Mouse (Mus musculus) forebrain, embryonic 14.5 days (tissue): ENCODE data around the gene Plac8. TPM values are rescaled to one million over a fixed set of nuclear protein-coding genes. Genes with fewer than 3 reads are reported as not detected.
A peak's percentile ranks its signal among the peaks of the same experiment; 100 is the strongest.

Source experiments
- ATAC-seq: fragments of 200-750 bp; cut with Nextera tagmentation; 2 replicates; pipeline ENCODE4 v1.8.0; 2017; ENCODE audit warnings: mild to moderate bottlenecking, moderate library complexity
- DNase-seq: peaks from one replicate; pipeline ENCODE4 v3.0.0-alpha.2; 2015; ENCODE audit warnings: low spot score
- H3K27ac ChIP-seq: fragments of 300-500 bp; sonication (generic); 2 replicates; pipeline ENCODE4 v1.5.1; 2014; ENCODE audit warnings: low read depth, mild to moderate bottlenecking, control low read depth, low read length, moderate library complexity
- H3K27me3 ChIP-seq: fragments of 300-500 bp; sonication (generic); replicated peaks from 2 replicates; pipeline ENCODE4 v1.6.1; 2014; ENCODE audit warnings: low read length, control low read depth, mixed read lengths; ENCODE audit not compliant: control insufficient read depth, insufficient read depth
- H3K36me3 ChIP-seq: fragments of 300-500 bp; sonication (generic); 2 replicates; pipeline ENCODE4 v1.6.1; 2014; ENCODE audit warnings: low read length, control low read depth; ENCODE audit not compliant: control insufficient read depth, insufficient read depth
- H3K4me1 ChIP-seq: fragments of 300-500 bp; sonication (generic); 2 replicates; pipeline ENCODE4 v1.6.1; 2014; ENCODE audit warnings: antibody characterized with exemption, low read length, control low read depth; ENCODE audit not compliant: control insufficient read depth, insufficient read depth
- H3K4me2 ChIP-seq: fragments of 300-500 bp; sonication (generic); 2 replicates; pipeline ENCODE4 v1.6.1; 2014; ENCODE audit warnings: mild to moderate bottlenecking, control low read depth, low read length
- H3K4me3 ChIP-seq: fragments of 300-500 bp; sonication (generic); 2 replicates; pipeline ENCODE4 v1.5.1; 2014; ENCODE audit warnings: low read depth, low read length, control low read depth
- H3K9ac ChIP-seq: fragments of 300-500 bp; sonication (generic); 2 replicates; pipeline ENCODE4 v1.6.1; 2014; ENCODE audit warnings: mild to moderate bottlenecking, low read length, control low read depth, moderate library complexity
- H3K9me3 ChIP-seq: fragments of 300-500 bp; sonication (generic); replicated peaks from 2 replicates; pipeline ENCODE4 v1.6.1; 2016; ENCODE audit warnings: low read length, control low read depth, mixed read lengths; ENCODE audit not compliant: control insufficient read depth
- WGBS: fragments of 180-500 bp; shearing (Covaris S2); extraction: QIAGEN DNeasy Blood & Tissue Kit; methylation state at CpG from one replicate; pipeline ENCODE4 v1.1.7; 2014; 5-methylcytosine and 5-hydroxymethylcytosine counted together
- polyA plus RNA-seq: library from polyadenylated mRNA; unstranded; fragments of >200 nt; fragmentation: Nextera tagmentation; extraction: Ambion mirVana; gene quantifications from 2 replicates; pipeline ENCODE4 v1.2.1, GENCODE M21; 2014

Plac8 gene
- polyA plus RNA-seq, 1 experiment from 2014 or later = 0.41 TPM

DNA sequence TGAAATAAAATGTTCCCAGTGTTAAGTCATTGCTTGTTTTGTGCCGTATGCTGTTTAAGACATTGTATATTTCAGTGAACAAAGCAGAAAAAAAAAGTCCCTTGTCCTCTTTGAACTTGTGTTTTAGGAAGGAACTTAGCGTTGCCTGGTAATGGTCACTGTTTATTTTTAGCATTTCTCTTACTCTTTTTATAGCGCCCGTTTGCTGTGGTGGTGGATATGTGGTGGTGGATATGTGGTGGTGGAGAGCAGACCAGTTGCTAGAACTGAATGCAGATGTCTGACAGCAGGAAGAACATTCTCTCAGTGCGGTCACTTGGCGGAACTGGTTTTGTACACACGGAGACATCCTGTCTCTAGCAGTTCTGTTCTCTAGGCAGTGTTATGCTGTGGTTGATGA is 45.9 kb downstream of the Plac8 start:
- Histone ChIP-seq H3K27me3 (no peaks in the 10 kb centered on the region), H3K4me3 (no peak overlapping the region), H3K4me1 (no peaks in the 10 kb centered on the region), H3K9ac (no peak overlapping the region), H3K36me3 (peaks cover 35% of the 10 kb centered on the region), H3K9me3 (no peaks in the 10 kb centered on the region), H3K4me2 (no peak overlapping the region), H3K27ac (no peak overlapping the region)
- WGBS = 91% methylated on average over 7 of the region's 7 CpGs
- DNase-seq = no peak
- ATAC-seq = no peak

DNA sequence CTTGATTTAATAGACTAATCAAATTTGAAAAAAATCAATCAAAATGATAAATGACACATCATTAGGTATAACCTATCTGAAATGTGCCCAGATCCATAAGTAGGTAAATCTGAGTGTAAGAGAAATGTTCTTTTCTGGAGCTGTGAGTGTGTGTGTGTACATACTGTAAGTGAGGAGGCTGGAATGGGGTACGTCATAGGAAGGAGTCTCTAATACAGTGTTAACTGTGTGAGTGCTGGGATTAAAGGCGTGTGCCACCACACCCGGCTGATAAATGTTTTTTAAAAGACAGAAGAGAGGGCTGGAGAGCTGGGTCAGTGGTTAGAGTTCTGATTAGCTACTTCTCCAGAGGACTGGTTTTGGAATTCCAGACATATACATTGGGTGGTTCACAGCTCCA is 46.4 kb downstream of the Plac8 start:
- DNase-seq (no peak), ATAC-seq (no peak)
- no peak overlapping the region for H3K27ac ChIP-seq
- H3K4me2 ChIP-seq = no peak overlapping the region
- no peaks in the 10 kb centered on the region for H3K9me3 ChIP-seq
- H3K4me3 ChIP-seq = no peak overlapping the region
- peaks cover 30% of the 10 kb centered on the region for H3K36me3 ChIP-seq
- no peaks in the 10 kb centered on the region for H3K27me3 ChIP-seq
- no peak overlapping the region for H3K9ac ChIP-seq
- WGBS = 88% methylated on average over 3 of the region's 3 CpGs
- no peaks in the 10 kb centered on the region for H3K4me1 ChIP-seq

DNA sequence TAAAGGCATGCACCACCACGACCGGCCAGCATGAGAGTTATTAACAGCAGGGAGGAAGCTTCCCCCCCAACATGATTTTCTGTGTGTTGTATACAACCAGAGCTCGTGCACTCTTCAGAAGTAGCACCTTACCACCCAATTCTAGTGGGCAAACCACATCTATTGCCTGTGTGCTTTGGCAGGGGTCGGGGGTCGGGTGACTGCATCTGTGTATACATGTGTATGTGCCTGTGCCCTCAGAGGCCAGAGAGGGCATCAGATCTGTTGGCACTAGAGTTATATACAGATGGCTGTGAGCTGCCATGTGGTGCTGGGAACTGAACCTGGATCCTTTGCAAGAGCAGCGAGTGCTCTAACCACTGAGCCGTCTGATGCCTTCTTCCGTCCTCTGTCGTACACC is 47.1 kb downstream of the Plac8 start:
- no peak for DNase-seq
- Histone ChIP-seq H3K9me3 (no peaks in the 10 kb centered on the region), H3K9ac (no peak overlapping the region), H3K27me3 (no peaks in the 10 kb centered on the region), H3K36me3 (peaks cover 25% of the 10 kb centered on the region), H3K27ac (no peak overlapping the region), H3K4me3 (no peak overlapping the region), H3K4me1 (no peaks in the 10 kb centered on the region), H3K4me2 (no peak overlapping the region)
- 96% methylated on average over 9 of the region's 9 CpGs for WGBS
- ATAC-seq = no peak

DNA sequence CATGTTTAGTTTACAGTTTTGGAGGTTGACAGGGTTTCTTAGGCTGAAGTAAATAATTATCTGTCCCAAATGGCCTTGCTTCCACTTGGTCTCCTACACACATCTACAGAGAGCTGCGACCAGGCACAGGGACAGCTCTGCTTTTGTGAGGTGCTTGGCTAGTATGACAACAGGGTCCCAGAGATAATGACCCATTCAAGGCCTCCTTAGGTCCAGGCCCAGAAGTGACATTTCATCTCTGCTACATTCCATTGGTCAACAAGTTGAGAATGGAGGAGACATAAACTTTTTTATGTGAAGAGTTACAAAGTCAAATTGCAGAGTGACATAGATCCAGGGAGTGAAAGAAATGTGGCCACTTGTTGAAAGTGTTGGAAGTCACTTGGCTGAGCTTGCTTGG is 48.7 kb downstream of the Plac8 start:
- Histone ChIP-seq H3K9ac (no peak overlapping the region), H3K4me1 (peaks cover 5% of the 10 kb centered on the region), H3K27me3 (no peaks in the 10 kb centered on the region), H3K27ac (no peak overlapping the region), H3K4me3 (no peak overlapping the region), H3K36me3 (peaks cover 9% of the 10 kb centered on the region), H3K9me3 (no peaks in the 10 kb centered on the region), H3K4me2 (no peak overlapping the region)
- DNase-seq = no peak
- 91% methylated on average over 1 of the region's 1 CpGs for WGBS
- ATAC-seq = no peak

DNA sequence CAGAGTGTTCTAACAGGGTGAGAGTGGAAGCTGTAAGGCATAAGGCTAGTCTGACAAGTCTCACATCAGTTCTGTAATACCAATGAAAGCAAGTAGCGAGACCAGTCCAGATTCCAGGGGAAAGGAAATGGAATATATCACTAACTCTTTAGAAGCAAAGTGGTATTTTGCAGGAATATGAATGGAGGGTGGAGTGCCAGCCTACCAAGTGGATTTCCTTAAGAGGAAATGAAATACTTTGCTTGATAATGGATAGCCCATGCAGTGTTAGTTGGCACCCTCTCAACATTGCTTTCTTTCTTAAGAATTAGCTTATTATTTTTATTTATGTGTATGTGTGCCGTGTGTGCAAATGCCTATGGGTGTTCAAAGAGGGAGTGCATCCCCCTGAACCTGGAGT is 51.8 kb downstream of the Plac8 start:
- Histone ChIP-seq H3K9me3 (no peaks in the 10 kb centered on the region), H3K9ac (no peak overlapping the region), H3K27ac (no peak overlapping the region), H3K27me3 (no peaks in the 10 kb centered on the region), H3K4me1 (peaks cover 10% of the 10 kb centered on the region), H3K4me3 (no peak overlapping the region), H3K4me2 (no peak overlapping the region), H3K36me3 (peaks cover 5% of the 10 kb centered on the region; the same call in 1 of the 2 replicates)
- WGBS = 89% methylated on average over 2 of the region's 2 CpGs
- no peak for ATAC-seq
- no peak for DNase-seq

DNA sequence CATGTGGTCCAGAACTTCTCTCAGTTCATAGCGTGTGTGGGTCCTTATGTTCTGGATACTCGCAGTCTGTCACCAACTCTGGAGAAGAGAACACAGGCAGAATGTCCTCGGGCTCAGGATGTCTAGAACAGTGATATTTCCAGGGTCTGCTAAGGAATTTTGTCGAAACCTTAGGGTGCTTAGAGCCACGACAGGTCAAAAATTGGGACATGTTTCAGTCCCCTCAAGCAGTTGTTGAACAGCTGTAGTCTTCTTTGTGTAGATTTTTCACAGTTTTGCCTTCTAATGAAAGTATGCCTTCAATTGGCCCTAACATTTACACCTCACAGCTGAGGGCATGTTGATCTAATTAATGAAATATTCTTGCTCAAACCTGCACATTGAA is 53.0 kb downstream of the Plac8 start:
- H3K4me3 ChIP-seq = peak overlapping the region; percentile 69
- peak overlapping the region; percentile 82 for H3K9ac ChIP-seq
- 10% methylated on average over 5 of the region's 5 CpGs for whole genome bisulfite sequencing
- peak overlapping the region; percentile 65 for H3K4me2 ChIP-seq
- H3K4me1 ChIP-seq = peaks cover 10% of the 10 kb centered on the region
- H3K9me3 ChIP-seq = no peaks in the 10 kb centered on the region
- H3K36me3 ChIP-seq = peaks cover 5% of the 10 kb centered on the region; the same call in 1 of the 2 replicates
- DNase-seq (no peak), ATAC-seq (peak; percentile 4; the same call in 1 of the 2 replicates)
- no peak overlapping the region for H3K27ac ChIP-seq
- H3K27me3 ChIP-seq = no peaks in the 10 kb centered on the region

DNA sequence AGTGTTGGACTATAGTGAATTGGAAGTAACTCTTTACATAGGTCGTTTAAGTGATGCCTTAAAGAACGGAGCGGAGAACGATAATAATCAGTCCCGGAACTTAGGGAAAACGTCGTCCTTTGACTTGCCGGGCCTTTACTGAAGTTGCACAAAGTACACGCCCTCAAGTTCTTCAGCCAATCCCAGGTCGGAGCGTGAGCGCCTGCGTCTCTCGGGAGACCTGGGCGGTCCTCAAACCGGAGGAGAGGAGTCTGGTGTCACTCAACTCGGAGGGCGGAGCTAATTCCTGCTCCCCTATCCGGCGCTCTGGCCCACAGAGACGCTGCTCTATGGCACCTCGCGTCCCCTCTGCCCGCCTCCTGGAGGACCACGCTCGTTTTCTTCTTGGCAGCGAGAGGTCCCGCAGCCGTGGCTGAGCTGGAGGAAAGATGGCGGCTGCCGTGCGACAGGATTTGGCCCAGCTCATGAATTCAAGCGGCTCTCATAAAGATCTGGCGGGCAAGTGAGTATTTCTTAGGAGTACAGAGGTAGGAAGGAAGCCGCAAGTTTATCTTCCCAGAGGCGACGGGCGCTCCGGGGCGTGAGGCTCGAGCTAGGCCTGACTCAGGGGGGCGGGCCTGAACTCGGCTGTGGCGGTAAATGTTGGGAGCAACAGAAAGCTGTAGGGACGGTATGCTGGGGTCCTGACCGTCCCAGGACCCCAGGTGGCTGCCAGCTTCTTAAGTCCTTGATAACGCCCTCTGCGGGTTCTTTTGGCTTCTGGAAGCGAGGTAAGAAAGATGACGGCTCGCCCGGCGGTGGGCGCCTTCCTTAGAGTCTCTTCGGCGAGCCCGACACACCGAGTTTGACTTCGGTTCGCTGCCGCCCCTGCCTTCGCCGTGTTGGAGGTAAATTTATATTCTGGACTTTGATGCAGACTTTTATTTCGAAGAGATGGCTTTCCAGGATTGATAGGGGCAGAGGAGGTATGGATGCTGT is 53.7 kb downstream of the Plac8 start, which contains the start of gene Cops4:
Gene Cops4 (plus strand): TSS at position 261 of the 978 bp plus-strand sequence.
- Histone ChIP-seq H3K27me3 (no peaks in the 10 kb centered on the region), H3K27ac (peak within 1 kb of the TSS; percentile 63), H3K4me3 (peak within 1 kb of the TSS; percentile 69), H3K4me1 (peaks cover 10% of the 10 kb centered on the region), H3K9me3 (no peaks in the 10 kb centered on the region), H3K4me2 (peak within 1 kb of the TSS; percentile 65), H3K36me3 (peaks cover 5% of the 10 kb centered on the region; the same call in 1 of the 2 replicates), H3K9ac (peak within 1 kb of the TSS; percentile 82)
- DNase-seq = peak; percentile 100
- WGBS = under 1% methylated on average over 64 of the region's 64 CpGs
- peak; percentile 100 for ATAC-seq

DNA sequence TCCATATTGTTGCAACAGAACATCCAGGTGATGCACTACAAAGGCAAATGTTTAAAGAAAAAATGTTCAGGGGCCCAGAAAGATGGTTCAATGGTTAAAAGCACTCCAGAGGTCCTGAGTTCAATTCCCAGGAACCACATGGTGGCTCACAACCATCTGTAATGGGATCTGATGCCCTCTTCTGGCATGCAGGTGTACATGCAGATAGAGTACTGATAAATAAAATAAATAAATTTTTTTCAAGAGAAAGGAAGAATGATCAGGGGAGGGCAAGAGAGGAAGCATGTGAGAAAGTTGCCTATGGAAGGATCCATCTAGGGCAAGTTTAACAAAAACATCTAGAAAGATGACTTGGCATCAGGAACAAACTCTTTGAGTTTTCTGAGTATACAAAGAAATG is 59.5 kb downstream of the Plac8 start:
- Histone ChIP-seq H3K27me3 (no peaks in the 10 kb centered on the region), H3K27ac (no peak overlapping the region), H3K4me1 (peaks cover 3% of the 10 kb centered on the region; the same call in 1 of the 2 replicates), H3K9me3 (no peaks in the 10 kb centered on the region), H3K36me3 (no peaks in the 10 kb centered on the region), H3K9ac (no peak overlapping the region), H3K4me3 (no peak overlapping the region), H3K4me2 (no peak overlapping the region)
- ATAC-seq = no peak
- no peak for DNase-seq

DNA sequence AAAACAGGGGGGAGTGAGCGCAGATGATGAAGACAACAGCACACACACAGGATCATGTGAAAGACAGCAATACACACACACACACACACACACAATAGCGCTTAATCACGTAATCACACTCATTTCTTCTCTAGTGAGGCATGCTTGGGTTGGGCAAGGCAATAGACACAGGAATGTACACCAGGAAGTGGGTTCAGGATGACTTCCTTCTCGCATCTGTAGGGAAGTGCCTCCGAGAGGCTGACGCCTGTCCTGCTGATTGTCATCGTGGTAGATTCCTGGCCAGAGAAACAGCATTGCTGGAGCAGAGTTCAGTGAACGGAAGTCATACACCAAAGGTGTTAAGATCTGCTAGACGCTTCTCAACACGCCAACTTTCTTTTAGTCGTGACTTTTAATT is 62.8 kb downstream of the Plac8 start:
- 80% methylated on average over 11 of the region's 11 CpGs for WGBS
- no peak for ATAC-seq
- H3K9ac ChIP-seq = no peak overlapping the region

More for the DNA sequence above, 62.8 kb downstream of the Plac8 start:
- no peak overlapping the region for H3K27ac ChIP-seq
- H3K36me3 ChIP-seq = no peaks in the 10 kb centered on the region
- H3K9me3 ChIP-seq = no peaks in the 10 kb centered on the region
- H3K4me1 ChIP-seq = no peaks in the 10 kb centered on the region
- no peaks in the 10 kb centered on the region for H3K27me3 ChIP-seq
- DNase-seq = no peak
- no peak overlapping the region for H3K4me3 ChIP-seq
- H3K4me2 ChIP-seq = no peak overlapping the region
